Mouse (Mus musculus): ENCODE results near the gene Tlr5.

The Tlr5 gene

DNA sequence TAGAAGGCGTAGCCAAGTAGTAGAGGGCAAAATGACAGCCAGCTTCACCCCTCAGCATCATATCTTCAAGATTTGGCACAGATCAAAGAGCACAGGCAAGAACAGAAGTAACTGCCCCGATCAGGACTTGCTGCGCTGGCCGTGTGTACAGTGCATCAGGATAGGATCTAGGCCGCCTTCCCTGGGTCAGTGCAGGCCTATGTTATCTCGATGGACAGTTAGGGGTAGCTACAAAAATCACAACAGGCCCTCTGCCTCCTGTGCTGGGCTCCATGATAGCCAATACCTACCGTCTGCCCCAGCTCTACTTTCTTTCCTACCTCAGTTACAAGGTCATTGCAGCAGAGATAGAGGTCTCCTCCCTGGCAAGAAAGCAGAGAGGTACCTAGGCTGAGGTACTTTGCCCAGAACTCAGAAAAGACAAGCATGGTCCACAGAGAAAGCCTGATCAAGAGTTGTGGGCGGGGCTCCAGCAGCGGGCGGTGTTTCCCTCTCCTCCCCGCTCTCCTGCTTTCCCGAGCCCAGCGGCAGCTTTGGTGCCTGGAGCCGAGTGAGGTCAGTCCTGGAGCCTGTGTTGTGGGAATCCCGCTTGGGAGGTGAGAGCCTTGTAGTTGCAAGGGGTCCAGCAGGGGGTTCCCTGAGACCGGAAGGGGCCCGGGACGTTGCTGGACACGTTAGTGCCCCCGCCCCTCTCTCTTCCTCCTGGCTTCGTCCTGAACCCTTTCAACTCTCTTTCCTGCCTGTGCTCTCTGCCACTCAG, at the start of gene Tlr5:
Gene Tlr5, plus strand, starts transcription at position 502 of the 760 bp plus-strand sequence.
- in situ Hi-C loops (cut with MseI, MboI): no loop called here

DNA sequence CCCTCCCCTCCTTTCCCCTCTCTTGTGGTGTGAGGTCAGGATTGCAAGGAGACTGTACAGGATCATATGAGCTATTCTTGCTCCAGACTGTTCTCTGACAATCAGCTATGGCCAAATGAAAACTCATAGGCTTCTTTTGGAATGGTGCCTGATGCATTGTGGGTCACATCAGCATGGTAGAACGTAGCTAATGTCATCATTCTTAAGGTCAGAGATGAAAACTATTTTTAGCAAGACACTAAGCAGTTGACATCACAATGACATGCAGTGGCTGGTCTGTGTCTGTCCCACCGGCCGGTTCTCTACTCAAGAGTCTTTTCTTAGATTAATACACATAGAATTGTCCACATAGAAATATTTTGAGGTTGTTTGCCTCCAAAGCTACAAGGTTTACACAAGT, 48.9 kb upstream of the Tlr5 start:
- in situ Hi-C loops (cut with MseI, MboI): no loop called here

DNA sequence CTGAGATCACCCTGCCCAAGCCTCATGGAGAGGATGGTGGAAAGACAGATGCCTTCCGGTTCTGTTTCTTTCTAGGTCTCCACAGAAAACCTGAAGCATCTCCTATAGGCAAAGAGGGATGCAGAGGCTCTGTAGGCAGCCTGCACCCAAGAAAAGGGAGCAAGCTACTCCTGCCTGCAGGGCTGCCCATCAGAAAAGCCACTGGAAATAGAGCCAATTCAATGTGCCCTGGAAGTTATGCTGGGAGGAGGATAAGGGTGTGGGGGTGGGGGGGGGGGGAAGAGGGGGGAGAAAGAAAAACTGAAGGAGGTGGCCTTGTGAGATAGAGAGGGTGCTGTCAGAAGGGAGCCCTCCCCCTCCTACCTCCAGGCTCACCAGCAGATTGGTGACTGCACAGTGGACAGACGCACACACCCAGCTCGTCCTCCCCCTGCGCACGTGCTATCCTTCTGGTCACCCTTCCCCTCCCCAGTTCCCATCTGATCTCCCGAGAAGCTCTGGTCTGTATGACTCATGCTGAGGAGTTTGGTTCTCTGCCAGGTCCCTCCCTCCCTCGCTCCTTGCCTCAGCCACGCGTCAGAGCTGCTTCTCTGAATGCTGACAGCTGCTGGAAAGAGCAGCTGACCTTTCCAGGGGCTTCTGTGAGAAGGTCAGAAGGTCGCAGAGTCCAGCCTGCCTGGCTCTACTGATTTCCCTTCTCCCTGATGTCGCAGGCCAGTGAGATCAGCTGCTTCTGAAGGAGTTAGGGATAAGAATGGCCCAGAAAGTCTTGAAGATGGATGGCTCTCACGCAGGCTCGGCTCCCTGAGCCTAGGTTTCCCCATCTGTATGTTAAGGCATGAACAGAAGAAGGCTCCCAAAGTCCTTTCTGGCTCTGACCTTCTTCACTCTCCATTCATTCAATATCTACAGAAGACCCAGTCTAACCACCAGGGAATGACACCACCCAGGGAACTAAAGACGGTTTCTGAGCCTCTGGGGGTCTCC, 46.2 kb upstream of the Tlr5 start:
- in situ Hi-C loops (cut with MseI, MboI): no loop called here

DNA sequence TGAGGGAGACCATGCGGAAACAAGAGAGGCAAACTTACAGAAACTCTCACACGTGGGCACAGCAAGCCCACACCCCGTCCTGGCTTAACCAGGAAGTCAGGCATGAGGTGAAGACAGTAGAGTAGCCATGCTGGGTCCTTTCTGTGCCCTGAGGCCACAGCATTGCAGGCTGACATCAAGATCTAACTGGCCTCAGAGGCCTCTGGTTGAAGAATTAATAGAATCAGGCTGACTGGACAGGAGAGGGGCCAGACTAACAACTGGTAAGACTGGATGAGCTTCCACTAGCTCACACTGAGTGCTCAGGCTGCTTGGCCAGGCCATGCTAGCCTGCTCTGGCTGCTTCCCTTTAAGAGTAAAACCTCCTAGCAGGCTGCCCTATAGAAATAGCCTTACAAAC, 45.5 kb upstream of the Tlr5 start:
- in situ Hi-C loops (cut with MseI, MboI): no loop called here

DNA sequence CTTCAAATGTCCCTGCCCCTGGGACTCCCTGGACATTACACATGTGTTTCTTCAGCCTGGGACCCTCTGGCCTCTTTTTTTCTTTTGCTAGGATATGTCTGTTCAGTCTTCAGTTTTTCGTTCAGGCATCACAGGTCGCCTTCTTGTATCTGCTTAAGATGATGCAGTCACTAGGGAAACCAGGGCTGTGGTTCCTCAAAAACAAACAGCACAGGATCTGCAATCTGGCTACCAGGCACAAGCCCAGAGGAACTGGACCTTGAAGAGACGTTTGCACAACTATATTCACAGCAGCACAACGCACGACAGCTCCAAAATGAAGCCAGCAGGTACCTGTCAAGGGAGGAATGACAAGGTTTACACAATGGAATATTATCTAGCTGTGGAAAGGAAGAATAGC, 45.0 kb upstream of the Tlr5 start:
- in situ Hi-C loops (cut with MseI, MboI): no loop called here

DNA sequence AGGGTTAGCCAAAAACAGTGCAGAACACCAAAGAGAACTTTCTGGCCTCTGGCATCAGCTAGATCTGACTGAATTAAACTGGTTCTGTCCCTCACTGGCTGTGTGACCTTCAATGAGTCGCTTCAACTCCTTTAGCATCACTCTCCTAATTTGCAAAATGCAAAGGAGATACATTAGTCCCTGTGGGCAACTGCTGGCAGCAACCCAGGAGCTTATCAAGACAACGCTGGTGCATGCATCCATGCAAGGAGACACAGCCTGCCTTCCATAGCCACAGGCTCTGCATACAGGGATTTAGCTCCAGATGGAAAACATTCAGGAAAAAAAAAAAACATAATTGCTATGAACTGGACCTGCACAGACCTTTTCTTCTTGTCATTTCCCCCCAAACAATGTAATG, 42.0 kb upstream of the Tlr5 start:
- in situ Hi-C loops (cut with MseI, MboI): no loop called here

DNA sequence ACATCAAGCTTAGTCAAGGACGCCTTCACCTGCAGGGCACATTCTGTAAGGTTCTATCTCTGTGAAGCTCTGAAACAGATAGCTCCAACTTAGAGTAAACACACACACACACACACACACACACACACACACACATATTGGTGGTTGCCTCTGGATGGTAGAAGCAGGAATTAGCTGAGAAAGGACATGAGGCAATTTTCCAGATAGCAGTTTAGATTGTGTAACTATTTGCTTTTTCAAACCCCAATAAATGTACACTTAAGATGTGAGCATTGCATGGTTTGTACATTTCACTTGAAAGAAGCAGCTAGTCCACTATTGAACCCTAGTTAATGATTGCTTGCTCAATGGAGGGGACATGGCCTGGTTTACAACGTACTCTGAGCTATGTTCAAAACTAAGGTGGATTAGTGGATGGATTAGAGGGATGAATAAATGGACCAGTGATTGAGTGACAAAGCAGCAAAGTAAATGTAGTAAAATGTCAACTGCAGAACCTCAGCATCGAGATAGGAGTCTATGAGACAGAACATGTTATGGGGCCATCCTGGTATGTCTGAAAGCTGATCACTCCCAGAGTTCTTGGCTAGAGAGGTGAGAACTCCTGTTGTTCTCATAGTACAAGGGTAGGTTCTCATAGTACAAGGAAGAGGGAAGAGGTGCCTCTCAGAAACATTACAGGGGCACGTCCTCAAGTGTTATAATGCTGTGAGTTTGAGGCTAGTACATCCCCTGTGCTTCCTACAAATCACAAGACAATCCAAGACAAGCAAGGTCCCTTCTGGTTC, 40.3 kb upstream of the Tlr5 start:
- in situ Hi-C loops (cut with MseI, MboI): no loop called here

DNA sequence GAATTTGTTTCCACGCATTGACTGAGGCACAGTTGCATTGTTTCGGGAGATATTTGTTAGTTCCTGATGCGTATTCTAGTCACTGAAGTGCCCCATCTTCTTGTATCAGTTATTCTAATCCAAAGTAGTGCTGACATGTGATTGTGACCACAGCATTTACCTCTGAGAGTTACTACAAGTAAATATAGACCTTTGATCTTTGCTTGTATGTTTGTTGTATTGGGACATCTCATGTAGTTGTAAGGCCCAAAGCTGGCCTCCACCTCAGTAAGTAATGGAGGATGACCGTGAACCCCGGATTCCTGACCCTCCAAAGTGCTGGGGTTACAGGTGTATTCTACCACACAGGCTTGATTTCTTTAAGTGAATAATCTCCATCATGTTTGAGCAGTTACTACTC, 38.4 kb upstream of the Tlr5 start:
- in situ Hi-C loops (cut with MseI, MboI): no loop called here

DNA sequence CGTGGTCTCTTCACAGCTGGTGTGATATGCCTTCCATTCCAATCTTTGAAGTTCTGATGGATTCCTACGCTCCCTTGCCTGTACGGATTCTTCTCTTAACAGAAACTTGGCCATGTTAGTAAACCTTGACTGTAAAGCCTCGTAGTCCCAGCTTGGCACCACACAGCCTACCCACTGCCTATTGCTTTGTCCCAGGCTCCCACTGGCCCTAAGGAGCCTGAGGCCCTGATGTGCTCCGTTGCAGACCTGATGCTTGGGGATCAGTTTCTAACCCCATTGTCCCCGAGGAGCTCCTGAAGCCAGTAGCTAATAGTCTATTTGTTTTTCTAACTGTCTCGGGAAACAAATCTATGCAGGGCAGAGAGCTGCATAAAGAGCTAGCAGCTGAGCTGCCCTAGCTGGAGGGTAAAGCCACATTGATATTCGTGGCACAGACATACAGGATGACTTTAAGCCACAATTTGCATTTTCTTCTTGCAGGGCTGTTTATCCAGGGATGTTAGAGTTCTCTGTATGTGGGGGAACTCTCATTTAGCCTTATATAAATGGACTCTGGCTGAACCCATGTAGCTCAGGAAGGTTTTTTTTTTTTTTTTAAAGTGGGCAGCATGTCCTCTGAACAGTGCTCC, 35.8 kb upstream of the Tlr5 start:
- in situ Hi-C loops (cut with MseI, MboI): no loop called here

DNA sequence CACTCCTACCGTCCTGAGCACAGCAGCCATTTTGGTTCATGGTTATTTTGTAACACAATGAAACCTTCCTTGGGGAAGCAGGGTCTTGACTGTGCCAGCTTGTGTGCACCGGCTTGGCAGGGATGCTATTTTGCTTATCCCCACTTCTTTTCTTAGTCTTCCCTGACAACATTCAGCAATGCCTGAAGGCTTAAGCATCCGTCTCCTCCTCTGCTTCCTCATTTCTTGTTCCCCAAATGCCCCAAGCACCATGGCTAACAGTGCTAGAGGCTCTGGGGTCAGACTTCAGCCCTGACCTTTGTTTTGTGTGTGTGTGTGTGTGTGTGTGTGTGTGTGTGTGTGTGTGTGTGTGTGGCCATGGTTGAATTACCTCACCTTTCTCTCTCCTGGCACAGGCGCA, 31.8 kb upstream of the Tlr5 start:
- in situ Hi-C loops (cut with MseI, MboI): no loop called here

DNA sequence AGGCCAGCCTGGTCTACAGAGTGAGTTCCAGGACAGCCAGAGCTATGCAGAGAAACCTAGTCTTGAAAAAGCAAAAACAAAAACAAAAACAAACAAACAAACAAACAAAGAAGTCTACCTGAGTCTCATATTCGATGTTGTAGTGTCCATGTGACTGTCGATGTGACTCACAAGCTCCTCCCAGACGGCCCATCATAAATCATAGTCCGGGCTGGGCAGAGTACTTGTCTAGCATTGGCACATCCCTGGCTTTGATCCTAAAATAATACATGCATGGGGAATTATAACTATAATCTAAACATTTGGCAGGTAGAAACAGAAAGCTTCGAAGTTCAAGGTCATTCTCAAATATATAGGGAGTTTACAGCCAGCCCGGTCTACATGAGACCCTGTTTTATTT, 28.1 kb upstream of the Tlr5 start:
- in situ Hi-C loops (cut with MseI, MboI): no loop called here

DNA sequence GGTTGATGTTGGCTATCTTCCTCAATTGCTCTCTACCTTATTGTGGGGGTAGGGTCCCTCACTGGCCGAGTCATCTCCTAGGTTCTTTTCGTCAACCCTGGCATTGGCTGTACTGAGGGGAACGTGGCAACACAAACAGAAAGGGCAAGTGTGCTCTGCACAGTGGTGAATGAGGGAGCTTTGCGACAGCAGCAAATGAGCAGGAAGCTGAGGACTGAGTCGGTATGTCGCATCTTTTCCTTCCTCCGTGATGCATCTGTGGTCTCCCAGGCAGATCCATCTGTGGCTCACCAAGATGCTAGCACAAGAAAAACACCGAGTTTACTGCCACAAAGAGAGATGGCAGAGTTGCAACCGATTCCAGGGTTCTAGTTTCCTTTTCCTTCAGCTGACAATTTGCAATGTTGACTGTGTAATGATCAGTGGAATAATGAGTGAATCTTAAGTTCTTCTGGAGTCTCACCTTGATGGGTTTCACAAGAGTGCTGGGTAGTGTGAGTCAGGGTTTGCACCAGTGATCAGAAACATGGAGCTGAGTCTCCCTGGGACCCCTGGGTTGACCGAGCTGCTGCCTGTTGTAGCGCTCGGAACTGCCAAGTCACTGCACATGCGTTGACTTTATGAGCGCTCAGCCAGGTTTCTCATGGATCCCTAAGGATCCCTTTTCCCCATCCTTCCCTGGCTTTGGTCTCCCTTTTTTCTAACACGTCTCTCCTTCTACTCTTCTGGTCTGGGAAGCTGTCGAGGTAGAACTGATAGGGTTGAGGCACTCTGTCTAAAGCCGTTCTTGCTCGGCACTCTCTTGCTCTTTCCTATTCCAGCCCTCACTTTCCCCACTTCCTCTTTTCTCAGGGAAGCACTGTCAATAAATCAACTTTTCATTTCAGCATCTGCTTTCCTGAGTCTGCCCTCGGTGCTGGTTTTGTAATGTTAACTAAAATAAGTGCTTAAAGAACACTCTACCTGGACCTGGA, 26.4 kb upstream of the Tlr5 start:
- in situ Hi-C loops (cut with MseI, MboI): no loop called here

DNA sequence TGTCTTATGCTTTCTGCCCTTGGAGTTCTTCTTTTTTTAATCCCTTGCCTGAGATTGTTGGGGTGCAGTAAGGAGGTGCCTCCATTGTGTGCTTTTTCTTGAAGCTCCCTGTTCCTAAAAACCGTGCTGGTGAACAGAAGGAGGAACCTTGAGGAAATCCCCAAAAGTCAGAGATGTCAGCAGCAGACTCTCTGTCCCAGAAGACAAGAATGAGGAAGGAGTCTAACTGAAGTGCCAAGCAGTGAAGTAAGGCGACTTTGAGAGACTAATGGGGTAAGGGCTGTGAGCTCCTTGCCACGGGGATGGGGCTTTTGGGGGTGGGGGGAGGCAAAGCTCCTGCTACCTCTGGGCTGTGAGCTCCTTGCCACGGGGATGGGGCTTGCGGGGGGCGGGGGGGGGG, 19.1 kb upstream of the Tlr5 start:
- in situ Hi-C loops (cut with MseI, MboI): no loop called here

DNA sequence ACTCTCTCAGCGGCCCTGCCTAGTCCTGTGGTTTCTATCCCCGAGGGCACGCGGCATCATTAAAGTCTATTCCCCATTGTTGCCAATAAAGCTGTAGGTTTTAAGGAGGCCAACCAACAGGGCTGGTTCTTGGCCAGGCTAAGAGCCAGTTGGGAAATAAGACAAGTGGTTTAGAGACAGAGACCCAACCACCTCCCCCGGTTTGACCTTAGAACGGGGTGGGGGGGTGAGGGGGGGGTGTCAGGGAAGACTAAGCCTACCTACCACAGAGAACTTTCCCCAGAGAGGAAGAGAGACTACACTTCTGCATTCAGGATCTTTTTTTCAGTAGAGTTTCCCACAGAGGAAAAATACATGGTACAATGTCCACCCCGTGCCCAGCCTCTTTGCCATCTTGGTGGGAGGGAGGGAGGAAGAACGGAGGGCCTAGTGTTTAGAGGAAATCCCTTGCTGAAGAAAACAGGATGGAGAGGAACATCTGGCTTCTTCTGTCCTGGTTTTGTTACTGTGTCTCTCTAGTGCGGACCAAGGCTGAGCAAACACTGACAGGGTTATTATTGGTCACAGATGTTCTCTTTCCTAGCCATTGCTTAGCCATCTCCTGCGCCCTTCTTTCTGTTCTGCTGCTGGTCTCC, 17.0 kb upstream of the Tlr5 start:
- in situ Hi-C loops (cut with MseI, MboI): no loop called here

DNA sequence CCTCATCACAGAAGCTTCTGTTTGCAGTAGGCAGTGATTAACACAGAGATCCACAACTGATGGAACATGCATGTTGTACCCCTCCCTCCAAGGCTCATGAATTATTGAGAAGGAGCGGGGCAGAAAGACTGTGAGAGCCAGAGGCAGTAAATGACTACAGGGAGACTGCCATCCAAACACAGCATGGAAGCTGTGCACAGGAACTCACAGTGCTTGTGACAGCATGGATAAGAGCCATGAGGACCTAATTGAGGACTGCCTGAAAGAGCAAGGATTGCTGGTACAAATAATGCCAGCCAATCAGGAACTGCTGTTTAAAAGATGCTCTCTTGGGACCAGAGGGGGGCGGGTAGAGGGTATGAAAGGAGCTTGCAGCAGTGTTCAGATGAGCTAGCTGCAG, 12.7 kb upstream of the Tlr5 start:
- in situ Hi-C loops (cut with MseI, MboI): no loop called here

DNA sequence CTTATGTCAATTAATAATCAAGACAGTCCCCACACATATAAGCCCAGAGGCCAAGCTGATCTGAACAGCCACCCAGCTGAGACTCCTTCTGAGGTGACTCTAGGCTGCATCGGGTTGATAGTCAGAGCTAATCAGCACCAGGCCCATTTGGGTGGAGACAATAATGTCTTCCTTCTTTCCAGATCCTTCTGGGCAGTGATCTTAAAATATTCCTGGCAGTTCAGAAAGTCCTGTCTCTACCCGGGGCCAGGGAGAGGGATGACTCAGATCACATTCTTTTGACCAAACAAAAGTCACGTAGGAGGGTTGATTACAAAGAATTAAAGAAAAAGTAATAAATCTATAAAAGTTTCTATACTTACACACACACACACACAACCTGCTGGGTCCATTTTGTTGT, 10.7 kb upstream of the Tlr5 start:
- in situ Hi-C loops (cut with MseI, MboI): no loop called here

DNA sequence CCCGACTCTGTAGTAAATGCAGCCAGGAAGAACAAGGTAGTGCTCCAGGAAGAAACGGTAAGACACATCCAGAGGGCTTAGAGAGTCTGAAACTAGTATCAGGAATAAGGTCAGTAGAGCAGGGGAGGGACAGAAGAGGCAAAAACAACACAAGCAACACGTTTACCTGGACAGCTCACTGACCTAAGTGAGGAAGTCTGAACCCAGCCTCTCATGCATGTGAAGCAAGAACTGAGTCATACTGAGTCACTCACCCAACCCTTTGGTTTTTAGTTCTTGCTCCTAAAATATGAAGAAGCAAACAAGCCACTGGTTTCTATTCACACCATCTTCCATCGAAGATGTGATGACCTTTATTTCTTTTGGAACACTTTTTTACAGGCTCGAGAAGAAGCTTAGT, 9.9 kb upstream of the Tlr5 start:
- in situ Hi-C loops (cut with MseI, MboI): no loop called here

DNA sequence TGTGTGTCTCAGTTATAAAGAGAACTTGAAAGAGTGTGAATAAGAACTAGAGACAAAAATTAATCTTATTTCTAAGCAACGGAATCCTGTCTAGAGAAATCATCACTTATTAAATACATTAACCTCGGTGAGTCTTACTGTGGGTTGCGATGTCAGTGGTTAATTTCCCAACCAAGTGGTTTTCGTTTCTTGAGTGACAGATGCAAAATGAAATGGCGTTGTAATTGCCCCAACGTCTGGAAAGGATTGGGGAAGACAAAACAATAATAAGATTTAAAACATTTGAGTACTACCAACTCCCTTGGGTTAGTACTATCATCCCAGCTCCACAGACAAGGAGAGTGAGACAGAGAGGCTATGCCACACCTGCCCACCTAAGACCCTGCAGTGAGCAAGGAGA, 9.0 kb upstream of the Tlr5 start:
- in situ Hi-C loops (cut with MseI, MboI): no loop called here

DNA sequence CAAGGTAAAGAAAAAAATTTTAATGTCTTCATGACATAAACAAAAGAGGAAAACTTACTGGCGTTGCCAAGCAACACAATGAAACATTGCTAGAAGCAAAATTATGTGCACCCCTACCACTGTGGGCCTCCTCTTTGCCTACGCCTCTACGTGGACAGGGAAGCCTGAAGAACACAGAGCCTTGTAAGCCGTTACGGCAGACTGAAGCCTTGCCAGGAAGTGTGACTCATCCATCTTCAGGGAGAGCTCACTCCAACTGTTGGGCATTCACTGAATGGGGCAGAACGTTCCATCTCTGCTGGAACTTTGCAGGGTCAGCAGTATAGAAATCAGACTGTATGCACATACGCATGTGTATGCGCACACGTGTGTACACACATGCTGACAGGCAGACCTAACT, 3.3 kb upstream of the Tlr5 start:
- in situ Hi-C loops (cut with MseI, MboI): no loop called here

DNA sequence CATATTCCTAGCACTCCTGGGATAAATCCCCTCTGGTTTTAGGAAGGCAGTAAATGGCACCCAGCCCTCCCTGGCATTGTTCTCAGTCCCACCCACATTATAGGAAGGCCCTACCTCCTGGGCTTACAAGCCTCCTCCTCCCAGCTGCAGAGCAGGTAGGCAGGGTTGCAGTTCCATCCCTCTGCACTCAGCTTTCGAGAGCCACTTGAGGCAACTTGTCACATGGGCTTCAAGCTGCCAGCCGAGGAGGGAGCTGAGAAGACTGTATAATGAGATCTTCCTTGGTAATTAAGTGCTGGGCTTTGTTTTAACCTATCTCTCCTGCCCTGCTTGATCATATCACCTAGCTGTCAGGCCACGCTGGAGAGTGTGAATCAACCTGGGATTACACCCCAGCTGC, 1.4 kb upstream of the Tlr5 start:
- in situ Hi-C loops (cut with MseI, MboI): no loop called here

Data from mouse trophoblast stem cell (cell line).